Mouse (Mus musculus) cortical plate, adult 2 months (tissue): ENCODE results near the gene H2-T3.

Experiments
- CTCF ChIP-seq: fragments of 200-500 bp; IDR thresholded peaks from 2 replicates; pipeline ENCODE4 v1.5.1; 2011; ENCODE audit warnings: mild to moderate bottlenecking, control low read depth, low read length; ENCODE audit not compliant: insufficient read depth; ENCODE audit errors: extremely low read depth
- POLR2A ChIP-seq: fragments of 200-500 bp; IDR thresholded peaks from 2 replicates; pipeline ENCODE4 v1.6.1; 2011; ENCODE audit warnings: mild to moderate bottlenecking, low read length, control low read depth; ENCODE audit not compliant: insufficient read depth; ENCODE audit errors: extremely low read depth

- TF ChIP-seq POLR2A: no peak
- no peak for TF ChIP-seq CTCF
These were observed 8.2 kb upstream of the H2-T3 start for GRCm38 (mm10) chr17:36198317-36198716.
